Mouse (Mus musculus) kidney, postnatal 4 days (tissue): ENCODE measurements at regions not wholly inside any gene's neighbourhood (a gene's known extent, or its start where the extent isn't known, plus 50 kb on each side); places are given as distances from the start of the nearest gene placed in this dataset.
A peak's percentile ranks its signal among the peaks of the same experiment; 100 is the strongest.

Experiments used
- DNase-seq, 2 experiments: peaks; one replicate each; pipeline ENCODE4 v3.0.0; 2021; ENCODE audit warnings: mixed read lengths in 2 of 2

- peak in 1 of 2 experiments; percentile 46 for DNase-seq
These were observed 88.7 kb downstream of the Edn3 start for GRCm38 (mm10) chr2:174848981-174849681.

GRCm38 (mm10) chr2:174850860-174851259 lies 90.4 kb downstream of the Edn3 start:
- DNase-seq = peak in 1 of 2 experiments; percentile 33

- DNase-seq = peak; percentile 92
These were observed 91.3 kb downstream of the Edn3 start for GRCm38 (mm10) chr2:174851525-174852330.

- no peak for DNase-seq
These were observed 93.4 kb downstream of the Edn3 start for GRCm38 (mm10) chr2:174853786-174854185.

GRCm38 (mm10) chr2:174855548-174855947 lies 95.1 kb downstream of the Edn3 start:
- no peak for DNase-seq

- DNase-seq = no peak
These were observed 95.7 kb downstream of the Edn3 start for GRCm38 (mm10) chr2:174856135-174856534.

- peak; percentile 82 to 89 for DNase-seq
These were observed 97.8 kb downstream of the Edn3 start for GRCm38 (mm10) chr2:174858011-174858834.

GRCm38 (mm10) chr2:174858835-174859215 lies 98.4 kb downstream of the Edn3 start:
- DNase-seq = no peak

- DNase-seq = peak; percentile 40 to 59
These were observed 99.1 kb downstream of the Edn3 start for GRCm38 (mm10) chr2:174859533-174859932.

- no peak for DNase-seq
These were observed 104.2 kb downstream of the Edn3 start for GRCm38 (mm10) chr2:174864657-174865056.

- DNase-seq = peak in 1 of 2 experiments; percentile 46
These were observed 106.1 kb downstream of the Edn3 start for GRCm38 (mm10) chr2:174866546-174866945.

GRCm38 (mm10) chr2:174867397-174867796 lies 107.0 kb downstream of the Edn3 start:
- no peak for DNase-seq

- no peak for DNase-seq
These were observed 107.8 kb downstream of the Edn3 start for GRCm38 (mm10) chr2:174868186-174868585.

GRCm38 (mm10) chr2:174868743-174869369 lies 108.4 kb downstream of the Edn3 start:
- no peak for DNase-seq

GRCm38 (mm10) chr2:174870284-174870683 lies 109.9 kb downstream of the Edn3 start:
- DNase-seq = no peak

- DNase-seq = no peak
These were observed 110.8 kb downstream of the Edn3 start for GRCm38 (mm10) chr2:174871225-174871624.

GRCm38 (mm10) chr2:174871844-174872243 lies 111.4 kb downstream of the Edn3 start:
- DNase-seq = peak; percentile 42 to 45

- DNase-seq = no peak
These were observed 116.5 kb downstream of the Edn3 start for GRCm38 (mm10) chr2:174876886-174877285.

GRCm38 (mm10) chr2:174878979-174879378 lies 118.6 kb downstream of the Edn3 start:
- DNase-seq = no peak

- DNase-seq = no peak
These were observed 120.2 kb downstream of the Edn3 start for GRCm38 (mm10) chr2:174880659-174881058.

GRCm38 (mm10) chr2:174884232-174885225 lies 124.1 kb downstream of the Edn3 start:
- DNase-seq = no peak
